Mouse (Mus musculus) spleen, adult 12 weeks (tissue): ENCODE results near the gene Tnfsf4.

Experiments used
- DNase-seq: peaks from one replicate; pipeline ENCODE4 v3.0.0; 2022; ENCODE audit warnings: low spot score

The Tnfsf4 gene

DNA sequence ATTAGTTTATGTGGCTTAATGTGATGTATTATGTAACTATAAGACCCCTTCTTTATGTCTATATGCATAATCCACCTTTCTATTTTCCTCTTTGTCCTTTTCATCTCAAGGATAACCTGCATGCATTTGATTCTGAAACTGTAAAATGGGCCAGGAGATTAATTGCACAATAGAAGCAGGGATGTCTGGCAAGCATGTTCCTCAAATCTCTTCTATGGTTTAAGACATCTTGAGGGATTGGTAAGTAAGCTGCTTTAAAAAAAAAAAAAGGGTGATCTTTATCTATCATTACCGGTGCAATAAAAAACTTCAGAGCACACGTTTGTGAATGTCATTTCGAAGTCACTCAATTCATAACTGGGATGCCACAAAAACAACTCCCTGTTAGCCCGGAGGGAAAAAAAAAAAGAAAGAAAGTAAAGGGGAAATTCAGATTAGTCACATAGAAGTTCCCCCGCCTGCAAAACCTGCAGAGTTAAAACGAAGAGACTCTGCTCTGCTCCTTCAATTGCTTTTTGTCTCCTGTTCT is at the start of gene Tnfsf4:
Tnfsf4 (plus strand) TSS at position 479 of the 529 bp plus-strand sequence.
- no peak for DNase-seq

DNA sequence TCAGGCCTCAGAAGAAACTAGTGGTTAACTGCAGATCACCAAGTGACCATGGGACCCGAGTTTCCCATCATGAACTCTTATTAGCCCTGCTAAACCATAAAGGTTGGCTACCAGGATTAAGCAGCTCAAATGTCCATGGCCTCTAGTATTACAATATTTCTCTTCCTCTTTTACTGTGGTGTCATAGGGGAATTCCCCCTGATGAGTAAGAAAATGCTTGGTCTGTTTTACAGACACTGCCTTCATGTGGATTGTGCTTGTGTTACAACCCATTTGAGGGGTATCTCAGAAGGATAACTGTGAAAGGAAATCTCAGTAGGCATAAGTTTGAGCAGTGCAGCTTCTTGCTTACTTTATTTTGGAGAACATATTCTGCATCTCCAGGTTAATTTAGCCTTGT is 44.2 kb upstream of the Tnfsf4 start:
- DNase-seq: no peak

DNA sequence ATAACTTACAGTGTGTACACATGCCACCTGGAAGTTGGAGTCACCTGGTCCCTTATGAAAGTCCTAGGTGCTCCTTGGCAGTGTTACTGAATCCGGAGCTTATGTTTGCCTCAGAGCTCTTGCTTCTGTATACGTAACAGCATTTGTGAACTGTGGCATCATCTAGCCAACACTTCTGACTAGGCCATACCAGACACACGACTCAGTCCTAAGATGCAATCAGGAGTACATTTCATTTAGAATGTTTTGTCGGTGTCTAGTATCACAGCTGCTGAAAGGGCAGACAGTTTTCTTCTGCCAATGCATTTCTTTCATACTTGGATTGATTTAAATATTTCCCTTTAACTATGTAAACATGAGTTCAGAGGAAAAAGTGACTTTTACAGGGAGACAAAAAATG is 30.2 kb upstream of the Tnfsf4 start:
- DNase-seq: no peak

DNA sequence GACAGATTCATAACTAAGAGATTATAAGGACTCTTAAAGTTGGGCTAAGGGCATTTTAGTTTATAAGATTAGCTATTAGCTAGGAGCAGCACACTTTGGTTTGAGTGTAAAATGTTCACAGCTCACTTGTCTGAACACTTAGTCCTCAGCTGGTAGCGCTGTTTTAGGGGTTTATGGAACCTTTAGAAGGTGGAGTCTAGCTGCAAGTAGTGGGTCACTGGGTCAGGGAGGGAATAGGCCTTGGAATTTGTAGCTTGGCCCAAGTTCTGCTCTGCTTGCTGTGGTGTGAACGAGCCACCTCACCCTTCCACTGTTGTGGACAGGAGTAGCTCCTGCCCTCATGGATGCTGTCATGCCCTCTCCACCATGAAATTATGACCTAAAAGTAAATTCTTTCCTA is 23.3 kb upstream of the Tnfsf4 start:
- no peak for DNase-seq

DNA sequence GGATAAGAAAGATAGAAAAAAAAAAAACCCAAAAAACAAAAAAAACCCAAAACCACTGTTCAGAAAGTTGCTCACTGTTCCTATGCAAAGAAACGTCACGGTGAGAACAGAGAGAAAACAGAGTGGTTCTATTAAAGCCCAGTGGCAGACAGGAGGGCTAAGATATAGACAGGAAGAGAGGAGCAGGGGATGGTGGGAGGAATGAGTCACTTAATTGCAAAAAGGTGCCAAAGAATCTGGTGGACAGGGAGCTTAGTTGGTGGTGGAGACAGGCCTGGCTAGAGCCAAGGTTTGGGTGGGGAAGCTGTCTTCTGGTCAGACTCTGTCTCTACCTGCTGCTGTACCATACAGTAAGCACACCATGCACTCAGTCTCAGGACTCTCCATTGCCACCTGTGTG is 19.3 kb upstream of the Tnfsf4 start:
- DNase-seq: no peak

DNA sequence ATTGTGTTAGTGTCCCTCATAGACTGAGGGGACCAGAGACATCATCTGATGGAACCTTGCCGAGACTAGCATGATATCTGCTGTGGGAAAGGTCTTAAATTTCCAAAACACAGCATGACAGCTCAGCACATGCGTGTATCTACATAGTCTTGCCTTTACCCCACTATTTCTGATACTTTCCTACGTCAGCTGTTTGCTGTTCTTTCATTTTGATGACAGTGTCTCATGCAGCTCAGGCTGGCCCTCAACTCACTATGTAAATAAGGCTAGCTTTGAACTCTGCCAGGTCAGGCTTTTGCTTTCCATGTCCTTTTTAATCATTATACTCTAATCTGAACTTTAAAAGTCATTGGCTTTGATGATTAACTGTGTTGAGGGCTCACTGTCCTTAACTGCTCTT is 16.6 kb upstream of the Tnfsf4 start:
- DNase-seq: no peak

DNA sequence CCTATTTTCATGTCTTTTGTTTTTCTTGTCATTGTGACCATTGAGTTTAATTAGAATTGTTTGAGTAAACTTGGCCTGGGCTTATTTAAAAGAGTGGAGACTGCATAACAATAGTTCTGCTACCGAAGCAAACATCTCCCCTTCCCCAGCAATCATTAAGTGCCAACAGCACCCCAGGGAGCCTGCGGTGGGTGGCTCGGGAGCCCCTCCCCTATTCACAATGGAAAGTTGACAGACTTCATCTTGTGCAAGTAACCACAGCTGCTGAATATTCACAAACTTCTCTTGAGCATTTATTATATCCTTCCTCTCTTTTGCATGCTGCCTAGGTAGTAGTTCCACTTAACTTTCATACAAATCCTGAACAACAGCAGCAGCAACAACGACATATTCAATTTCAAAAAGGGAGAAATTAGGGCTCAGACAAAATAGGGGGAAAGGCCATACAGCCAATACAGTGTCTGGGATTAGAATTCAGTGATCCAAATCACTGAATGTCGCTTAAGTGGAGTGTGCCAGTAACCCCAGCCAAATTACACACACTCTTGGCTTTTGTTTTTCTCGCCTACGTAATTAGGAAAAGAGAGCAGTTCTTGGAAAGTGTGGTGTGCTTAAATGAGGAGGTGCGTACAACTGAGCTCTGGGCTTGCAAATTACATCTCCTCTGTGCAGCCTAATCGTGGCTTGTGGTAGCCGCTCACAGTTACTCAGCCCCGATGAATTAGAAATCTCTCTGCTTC is 15.4 kb upstream of the Tnfsf4 start:
- DNase-seq: no peak

DNA sequence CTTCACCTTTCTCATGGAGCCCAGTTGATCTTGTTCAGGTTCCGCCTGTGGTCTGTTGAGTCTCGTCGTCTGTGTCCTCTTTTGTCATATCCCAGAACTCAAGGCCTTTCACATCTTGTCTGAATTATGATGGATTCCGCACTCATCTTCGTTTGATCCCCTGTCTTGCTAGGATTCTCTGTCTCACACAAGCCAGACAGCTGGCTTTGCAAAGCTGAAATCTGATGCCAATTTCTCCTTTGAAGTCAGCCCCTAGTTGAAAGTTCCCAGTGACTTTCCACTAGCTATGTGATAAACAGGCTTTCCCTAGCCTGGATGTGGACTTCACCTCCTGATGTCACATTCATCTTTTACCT is 14.8 kb upstream of the Tnfsf4 start:
- no peak for DNase-seq

DNA sequence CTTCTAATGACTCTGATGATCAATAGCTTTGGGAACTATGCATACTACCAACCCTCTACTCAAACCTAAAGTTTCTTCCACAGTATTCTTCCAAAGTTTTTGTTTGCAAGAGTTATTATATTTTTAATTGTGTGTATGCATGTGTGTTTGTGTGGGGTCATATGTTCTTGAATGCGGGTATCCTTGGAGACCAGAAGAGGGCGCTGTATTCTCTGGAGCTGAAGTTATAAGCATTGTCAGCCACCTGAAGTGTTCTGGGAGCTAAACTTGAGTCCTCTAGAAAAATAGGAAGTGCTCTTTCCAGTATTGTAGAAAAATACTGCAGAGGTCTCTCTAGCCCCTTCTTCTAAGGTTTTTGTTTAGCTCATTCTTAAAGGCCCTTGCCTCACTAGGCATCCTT is 5.1 kb upstream of the Tnfsf4 start:
- DNase-seq: no peak

DNA sequence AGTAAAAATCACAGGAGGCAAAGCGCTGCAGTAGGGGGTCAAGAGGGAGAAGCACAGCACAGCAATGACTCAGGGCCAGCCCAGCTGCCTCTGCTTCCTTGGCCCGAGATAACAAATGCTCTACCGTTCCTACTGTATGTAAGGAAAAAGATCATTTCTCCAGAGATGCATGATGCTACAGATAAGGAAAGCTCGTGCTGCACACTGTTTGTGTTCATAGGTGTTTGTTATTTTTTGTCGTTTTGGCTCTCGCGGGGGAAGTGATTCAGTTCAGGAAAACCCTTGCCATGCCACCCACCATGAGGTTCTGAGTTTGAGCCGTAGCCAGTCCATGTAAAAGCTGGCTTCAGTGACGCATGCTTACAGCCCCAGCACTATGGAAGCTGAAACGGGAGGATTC is 2.3 kb upstream of the Tnfsf4 start:
- DNase-seq: no peak

DNA sequence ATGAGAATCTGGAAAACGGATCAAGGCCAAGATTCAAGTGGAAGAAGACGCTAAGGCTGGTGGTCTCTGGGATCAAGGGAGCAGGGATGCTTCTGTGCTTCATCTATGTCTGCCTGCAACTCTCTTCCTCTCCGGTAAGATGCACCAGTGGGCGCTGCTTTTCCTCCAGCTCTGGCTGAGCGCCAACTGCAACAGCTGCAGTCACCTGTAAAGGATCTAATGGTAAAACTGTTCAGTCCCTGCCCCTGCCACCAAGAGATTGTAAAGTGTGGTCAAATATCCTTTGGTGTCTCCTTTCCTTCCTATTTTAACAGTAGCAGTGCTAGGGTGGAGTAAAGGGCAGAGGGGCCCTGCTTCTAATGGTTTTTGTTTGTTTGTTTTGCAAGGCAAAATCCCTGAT is 401 bp downstream of the Tnfsf4 start:
- no peak for DNase-seq

DNA sequence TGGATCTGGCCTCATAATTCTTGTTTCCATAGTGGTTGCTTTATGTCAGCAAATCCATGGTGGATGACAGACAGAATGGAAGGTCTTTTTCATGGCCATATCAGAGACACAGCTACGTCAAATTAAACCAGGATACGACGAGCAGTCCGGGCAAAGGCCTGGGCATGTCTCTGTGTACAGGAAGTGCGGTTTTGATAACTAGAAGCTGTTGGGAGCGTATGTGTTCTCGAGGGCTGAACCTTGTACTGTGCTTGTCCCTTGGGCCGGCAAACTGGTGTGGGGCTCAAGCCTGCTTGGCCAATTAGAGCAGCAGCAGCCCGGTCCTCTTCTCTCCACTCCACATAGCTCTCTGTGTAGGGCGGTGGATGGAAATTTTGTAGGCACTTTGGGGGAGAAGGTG is 1.1 kb downstream of the Tnfsf4 start:
- DNase-seq: no peak

DNA sequence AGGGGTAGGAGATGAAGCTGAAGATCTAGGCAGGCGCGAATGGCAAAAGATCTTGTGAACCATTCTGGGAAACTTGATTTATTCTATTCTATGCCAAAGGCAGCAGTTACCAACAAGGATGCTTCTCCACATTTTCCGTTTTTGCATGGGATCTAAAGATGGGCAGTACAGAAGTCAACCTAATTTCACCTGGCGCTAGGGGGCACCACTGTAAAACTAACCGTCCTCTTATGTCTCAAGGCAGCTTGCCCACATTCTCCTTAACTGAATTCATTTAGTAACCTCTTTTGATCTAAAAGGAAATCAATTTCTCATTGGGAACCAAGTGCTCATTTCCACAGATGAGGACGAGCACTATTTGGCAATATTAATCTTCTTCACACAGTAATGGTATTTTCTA is 4.9 kb downstream of the Tnfsf4 start:
- DNase-seq: no peak

DNA sequence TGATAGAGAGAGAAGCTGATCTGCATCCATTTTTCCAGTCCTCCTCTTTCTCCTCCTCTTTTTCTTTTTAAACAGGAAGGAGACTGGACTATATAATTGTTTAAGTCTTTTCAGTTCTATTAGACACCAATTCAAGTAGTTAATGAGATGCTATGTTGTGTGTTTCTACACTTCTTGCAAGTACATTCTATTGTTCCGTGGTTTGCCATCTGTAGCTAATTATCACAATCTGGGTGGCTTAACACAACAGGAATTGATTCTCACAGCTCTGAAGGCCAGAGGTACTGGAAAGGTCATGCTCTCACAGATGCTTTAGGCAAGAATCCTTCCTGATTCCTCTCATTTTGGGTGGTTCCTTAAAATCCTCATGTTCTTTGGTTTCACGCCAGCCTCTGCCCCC is 7.9 kb downstream of the Tnfsf4 start:
- DNase-seq: no peak

DNA sequence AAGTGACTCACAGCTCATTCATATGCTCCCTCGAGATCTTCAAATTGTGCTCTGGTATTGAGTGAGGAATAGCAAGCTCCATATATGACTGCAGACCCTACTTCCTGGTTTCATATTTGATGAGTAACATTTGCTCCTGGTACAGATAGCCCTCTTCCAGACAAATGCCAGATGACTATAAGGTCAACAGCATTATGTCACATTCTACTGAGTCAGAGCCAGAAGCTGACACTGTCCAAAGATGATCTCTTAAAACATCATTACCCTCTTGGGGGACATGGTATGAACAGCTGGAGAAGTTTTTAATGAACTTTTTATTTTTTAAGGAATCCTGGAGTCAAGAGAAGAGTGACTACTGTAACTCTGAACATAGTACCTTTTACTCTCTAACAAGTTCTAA is 11.3 kb downstream of the Tnfsf4 start:
- DNase-seq: no peak

DNA sequence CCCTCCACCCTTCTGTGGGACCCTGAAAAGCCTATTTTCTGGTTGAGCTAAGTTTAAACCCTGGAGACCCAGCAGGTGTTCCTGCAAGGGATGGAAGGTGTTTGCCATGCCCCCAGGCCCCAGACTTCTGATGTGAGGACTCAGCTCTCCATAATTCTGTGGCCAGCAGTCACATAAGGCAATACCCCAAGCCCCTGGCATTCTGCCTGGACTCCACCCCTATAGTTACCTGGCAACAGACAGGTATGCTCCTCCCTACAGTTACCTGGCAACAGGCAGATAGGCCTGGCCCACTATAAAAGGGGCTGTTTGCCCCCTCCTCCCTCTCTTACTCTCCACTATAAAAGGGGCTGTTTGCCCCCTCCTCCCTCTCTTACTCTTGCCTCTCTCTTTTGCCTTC is 24.7 kb downstream of the Tnfsf4 start:
- no peak for DNase-seq

DNA sequence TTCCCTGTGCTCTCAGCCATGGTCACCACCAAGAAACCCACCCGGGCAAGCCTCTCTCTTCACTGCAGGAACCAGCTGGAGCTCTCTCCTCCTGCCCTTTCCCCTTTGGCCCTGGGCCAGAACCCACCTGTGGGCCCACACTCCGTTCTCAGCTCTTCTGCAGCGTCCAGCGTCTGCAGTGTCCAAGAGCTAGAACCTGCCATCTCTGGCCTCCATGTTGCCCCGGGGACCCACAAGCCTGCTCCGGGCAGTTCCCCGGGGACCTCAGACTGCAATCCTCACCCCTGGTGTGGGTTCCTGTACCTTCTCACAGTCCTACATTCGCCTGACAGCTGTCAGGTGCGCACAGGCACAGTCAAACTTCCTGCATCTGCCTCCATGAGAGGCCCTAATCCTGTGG is 25.4 kb downstream of the Tnfsf4 start:
- DNase-seq: no peak

DNA sequence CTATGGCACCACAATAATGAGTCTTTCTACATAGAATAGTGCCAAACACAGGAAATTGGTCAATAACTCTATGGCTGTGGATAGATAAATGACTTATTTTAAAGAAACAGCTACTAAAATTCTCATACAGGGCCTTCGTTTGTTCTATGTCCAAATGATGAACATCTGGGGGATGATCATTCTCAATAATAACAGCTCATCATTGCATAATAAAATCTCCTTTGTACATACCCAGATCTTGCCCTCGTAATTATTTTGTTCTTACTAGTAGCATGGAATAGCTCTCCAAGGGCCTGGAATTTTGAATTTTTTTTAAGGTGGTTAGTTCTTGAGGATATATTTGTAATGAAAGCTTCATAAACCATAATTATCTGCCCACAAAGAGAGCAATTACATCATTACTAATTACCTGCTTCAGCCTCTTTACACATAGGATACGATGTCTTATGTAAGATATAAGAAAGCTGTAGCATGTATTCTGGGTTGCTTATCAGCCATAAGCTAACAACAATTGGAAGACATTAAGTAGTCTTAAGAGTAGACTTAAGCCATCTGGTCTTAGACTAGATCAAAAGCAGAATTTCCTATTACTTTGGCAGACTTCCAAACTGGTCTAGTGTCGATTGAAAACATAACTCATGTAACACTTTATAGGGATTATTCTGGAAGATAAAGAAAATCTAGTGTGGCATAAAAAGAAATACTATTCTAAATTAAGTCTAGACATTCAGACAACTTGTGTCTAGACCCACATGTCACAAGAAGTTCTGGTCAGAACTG is 31.3 kb downstream of the Tnfsf4 start:
- DNase-seq: no peak

DNA sequence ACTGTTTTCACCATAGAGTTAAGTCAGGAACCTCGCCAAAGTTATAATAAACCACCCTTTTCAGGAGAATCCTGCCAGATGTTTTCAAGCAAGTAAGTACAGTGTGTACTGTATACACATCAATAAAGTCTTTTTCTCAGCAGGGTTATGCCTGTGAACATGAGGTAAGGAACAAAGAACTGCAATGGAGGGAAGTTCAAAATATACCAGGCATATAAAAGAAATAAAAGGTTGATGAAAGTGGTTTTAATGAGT is 31.8 kb downstream of the Tnfsf4 start:
- no peak for DNase-seq

DNA sequence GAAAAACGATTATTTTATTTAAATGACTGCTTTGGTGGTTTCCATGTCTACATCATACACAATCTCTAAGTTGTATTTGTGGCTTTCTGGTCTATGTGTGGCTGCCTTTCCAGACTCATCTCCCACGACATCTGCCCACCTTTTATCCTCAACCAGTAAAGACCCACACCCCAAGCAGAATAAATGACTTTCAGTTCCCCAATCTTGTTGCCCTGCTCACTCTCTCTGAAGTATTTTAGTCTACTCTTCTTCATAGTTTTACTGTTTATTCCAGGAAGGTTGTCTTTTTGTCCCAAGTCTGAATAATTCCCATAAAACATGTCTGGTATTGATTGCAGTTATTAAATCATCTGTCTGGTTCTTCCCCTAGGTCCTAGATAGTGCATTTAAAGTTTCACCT is 40.6 kb downstream of the Tnfsf4 start:
- no peak for DNase-seq

DNA sequence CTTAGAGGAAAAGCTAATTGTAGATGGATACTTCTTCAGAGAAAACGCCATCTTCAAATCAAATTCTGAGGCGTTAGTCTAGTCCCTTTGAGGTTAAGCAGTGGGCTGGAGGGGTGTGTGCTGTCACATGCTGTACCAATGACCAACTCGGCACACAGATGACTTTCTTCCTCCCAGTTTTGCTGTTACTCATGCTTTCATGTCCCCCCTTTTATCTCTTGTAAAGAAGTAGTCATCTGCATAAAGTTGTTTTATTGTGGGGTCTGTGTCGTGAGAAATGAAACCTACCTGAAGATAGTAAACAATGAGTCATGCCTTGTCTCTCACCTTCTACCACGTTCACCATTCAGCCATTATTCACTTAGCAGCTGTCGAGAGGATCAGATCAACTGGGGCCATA is 41.3 kb downstream of the Tnfsf4 start:
- no peak for DNase-seq

DNA sequence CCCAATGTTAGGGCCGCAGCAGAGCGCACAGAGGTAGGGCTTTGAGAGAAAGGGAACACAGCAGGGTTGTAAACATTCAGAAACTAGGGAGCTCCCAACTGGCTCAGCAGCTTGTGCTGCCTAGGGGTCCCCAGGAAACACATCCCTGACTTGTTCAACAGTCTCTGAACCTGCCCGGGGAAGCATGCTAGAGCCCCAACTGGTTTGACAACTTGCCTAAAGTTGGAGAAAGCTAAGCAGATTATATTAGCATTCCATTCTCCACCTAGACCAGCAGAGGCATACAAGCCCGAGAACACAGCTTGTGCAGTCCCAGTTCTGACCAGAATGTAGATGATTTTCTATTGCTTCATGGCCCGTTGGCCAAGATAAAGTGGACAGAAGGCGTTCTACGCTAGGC is 49.6 kb downstream of the Tnfsf4 start:
- no peak for DNase-seq

DNA sequence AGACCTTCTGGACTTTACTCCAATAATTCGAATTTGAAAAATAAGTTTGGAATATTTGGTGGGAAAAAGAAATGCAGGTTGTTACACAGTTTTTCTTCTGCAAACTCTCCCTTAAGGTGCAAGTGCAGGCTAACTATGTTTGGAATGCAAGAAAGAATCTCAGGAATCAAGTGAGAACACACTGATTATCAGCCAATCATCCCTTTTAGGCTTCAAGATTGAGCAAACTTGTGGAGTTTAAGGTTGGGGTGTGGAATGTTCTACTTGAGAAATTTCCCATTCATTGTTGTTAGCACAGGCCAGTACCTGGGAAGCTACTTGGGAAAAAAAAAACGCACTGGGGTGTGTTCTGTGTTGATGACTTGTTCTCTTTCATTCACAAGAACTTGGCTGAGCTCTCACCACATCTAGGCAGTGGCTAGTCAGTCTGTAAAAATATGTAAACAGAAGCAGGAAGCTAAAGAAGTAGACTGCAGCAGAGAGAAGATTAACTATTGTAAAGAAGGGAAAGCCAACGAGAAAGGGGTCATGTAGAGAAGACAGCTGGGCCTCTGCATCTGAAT is 56.6 kb downstream of the Tnfsf4 start:
- DNase-seq: no peak

DNA sequence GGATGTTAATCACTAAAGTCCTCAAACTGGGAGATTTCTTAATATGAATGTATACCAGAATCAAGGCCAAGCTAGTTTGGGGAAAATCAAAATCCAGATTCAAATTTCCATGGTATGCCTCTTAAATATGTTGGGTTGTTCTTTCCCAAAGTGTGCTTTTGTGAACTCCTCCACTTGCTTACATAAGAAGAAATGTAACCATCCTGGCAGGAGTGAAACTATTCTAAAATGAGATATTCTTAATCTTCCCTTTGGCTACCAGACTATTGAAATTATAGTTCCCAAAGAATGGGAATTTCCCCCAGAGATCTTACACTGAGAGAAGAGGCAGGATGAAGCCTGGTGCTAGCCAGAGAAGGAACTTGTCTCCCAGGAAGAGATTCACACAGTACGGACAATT is 57.0 kb downstream of the Tnfsf4 start:
- DNase-seq: no peak
